Mouse (Mus musculus): ENCODE results near the gene Plxna4.

DNA sequence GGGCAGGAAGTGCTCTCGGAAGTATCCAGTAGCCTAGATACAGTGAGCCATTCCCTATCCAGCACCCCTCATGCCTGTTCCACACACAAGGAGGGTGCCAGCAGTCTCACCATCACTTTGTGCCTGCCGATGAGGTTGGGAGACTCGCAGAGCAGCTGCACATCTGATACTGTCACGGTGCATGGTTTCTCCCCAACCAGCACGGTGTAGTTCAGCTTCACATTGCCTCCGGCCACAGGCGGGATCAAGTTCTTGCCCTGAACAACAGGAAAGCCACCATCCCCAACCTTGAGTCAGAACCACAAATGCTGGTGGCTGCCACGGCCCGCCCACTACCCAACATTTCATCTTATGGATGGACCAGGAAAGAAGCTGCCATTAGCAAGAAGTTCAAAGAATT, 391.1 kb downstream of the Plxna4 start:
- TF ChIP-seq MAFK (IDR thresholded peaks at IDR 0.05; ENCODE audit: insufficient read depth, low read depth, low read length) (no peak), ZC3H11A (IDR thresholded peaks at IDR 0.05; ENCODE audit: borderline replicate concordance, low read depth, low read length) (no peak), CHD2 (IDR thresholded peaks at IDR 0.05; ENCODE audit: low read depth, low read length) (no peak), HCFC1 (IDR thresholded peaks at IDR 0.05; ENCODE audit: borderline replicate concordance, insufficient read depth, low read length) (no peak)

All from ES-E14 (cell line).